Mouse (Mus musculus) neural tube, postnatal 0 days (tissue): ENCODE data around the gene Rsrc2. TPM values are rescaled to one million over a fixed set of nuclear protein-coding genes. Genes with fewer than 3 reads are reported as not detected.

Experiments used
- polyA plus RNA-seq: library from polyadenylated mRNA; unstranded; fragments of >200 nt; fragmentation: Nextera tagmentation; extraction: Ambion mirVana; gene quantifications from 2 replicates; pipeline ENCODE4 v1.2.1, GENCODE M21; 2015

The Rsrc2 gene
- polyA plus RNA-seq = 104 TPM in 2 replicates

GRCm38 (mm10) chr5:123749065-123750064 lies at the start of gene Rsrc2, which contains the start of gene Kntc1:
TSS of gene Rsrc2 (minus strand) at chr5:123749414.
TSS of gene Kntc1 (plus strand) at chr5:123749716.

GRCm38 (mm10) chr5:123720328-123721311 lies 28.6 kb downstream of the Rsrc2 start, which contains the start of gene Zcchc8:
TSS of gene Zcchc8 (minus strand) at chr5:123721100.

GRCm38 (mm10) chr5:123684221-123685144 lies 64.7 kb downstream of the Rsrc2 start, which contains the start of gene Clip1:
TSS of gene Clip1 (minus strand) at chr5:123684618.

Other genes with a start within 250 kb of the Rsrc2 start
- gene B3gnt4, start 239.0 kb downstream of the Rsrc2 start, polyA plus RNA-seq = 1.1 and 1.6 TPM in 2 replicates
- 87.9 and 97.2 TPM in 2 replicates for gene Diablo, start 225.2 kb downstream of the Rsrc2 start, polyA plus RNA-seq
- gene Gm49027, start 223.9 kb downstream of the Rsrc2 start, polyA plus RNA-seq = 0.28 and 2.2 TPM in 2 replicates
- 26.4 and 29.9 TPM in 2 replicates for gene Vps33a, start 176.4 kb downstream of the Rsrc2 start, polyA plus RNA-seq
- 66.6 and 76.1 TPM in 2 replicates for gene Clip1, start 64.8 kb downstream of the Rsrc2 start, polyA plus RNA-seq
- gene Zcchc8, start 28.3 kb downstream of the Rsrc2 start, polyA plus RNA-seq = 40.5 and 43.8 TPM in 2 replicates
- gene Kntc1, start 302 bp upstream of the Rsrc2 start, polyA plus RNA-seq = 3.9 TPM in 2 replicates
- gene Hcar2, start 116.1 kb upstream of the Rsrc2 start, polyA plus RNA-seq = not detected in 2 replicates
- 0.82 and 1.3 TPM in 2 replicates for gene Hcar1, start 130.6 kb upstream of the Rsrc2 start, polyA plus RNA-seq
- 111 and 119 TPM in 2 replicates for gene Denr, start 157.8 kb upstream of the Rsrc2 start, polyA plus RNA-seq
- gene Gm43518, start 178.0 kb upstream of the Rsrc2 start, polyA plus RNA-seq = 3.5 and 4.5 TPM in 2 replicates
- gene Ccdc62, start 181.3 kb upstream of the Rsrc2 start, polyA plus RNA-seq = 2.1 and 3.3 TPM in 2 replicates
- gene Hip1r, start 224.2 kb upstream of the Rsrc2 start, polyA plus RNA-seq = 20.0 and 25.4 TPM in 2 replicates